Mouse (Mus musculus): ENCODE measurements at regions not wholly inside any gene's neighbourhood (a gene's known extent, or its start where the extent isn't known, plus 50 kb on each side); places are given as distances from the start of the nearest gene placed in this dataset.

GRCm38 (mm10) chr3:40085116-40085515 lies 446.0 kb upstream of the Intu start:
- TF ChIP-seq CTCF (IDR thresholded peaks at IDR 0.05; ENCODE audit: low read depth) (no peak), EP300 (optimal IDR thresholded peaks at IDR 0.05) (no peak)

All from stomach, postnatal 0 days (tissue).